Mouse (Mus musculus): Measurements from ENCODE around the gene Fbn1.

Fbn1 gene

GRCm38 (mm10) chr2:125330506-125330905 lies 177.3 kb downstream of the Fbn1 start:
- no peak for DNase-seq

- DNase-seq: no peak
These were observed 182.5 kb downstream of the Fbn1 start for GRCm38 (mm10) chr2:125325125-125325855.

- DNase-seq: no peak
These were observed 183.3 kb downstream of the Fbn1 start for GRCm38 (mm10) chr2:125324455-125324854.

DNA sequence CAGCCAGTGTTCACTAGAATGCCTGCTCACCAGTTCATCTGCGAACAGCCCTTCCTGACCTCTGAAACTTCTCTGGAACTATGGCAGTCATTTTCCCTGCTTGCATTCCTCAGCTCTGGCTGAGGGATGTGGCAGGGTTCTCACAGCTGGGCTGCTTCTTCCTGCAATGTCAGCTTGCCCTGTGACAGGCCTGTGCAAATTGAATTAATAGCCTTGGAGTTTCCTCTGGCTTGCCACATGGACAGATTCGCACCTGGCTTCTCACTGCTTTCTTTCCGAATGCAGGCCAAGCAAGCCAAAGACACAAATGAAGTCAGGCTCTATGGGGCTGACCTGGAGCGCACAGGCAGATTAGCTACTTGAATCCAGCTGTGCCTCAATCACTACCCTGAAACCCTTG lies 184.4 kb downstream of the Fbn1 start:
- DNase-seq: no peak

DNA sequence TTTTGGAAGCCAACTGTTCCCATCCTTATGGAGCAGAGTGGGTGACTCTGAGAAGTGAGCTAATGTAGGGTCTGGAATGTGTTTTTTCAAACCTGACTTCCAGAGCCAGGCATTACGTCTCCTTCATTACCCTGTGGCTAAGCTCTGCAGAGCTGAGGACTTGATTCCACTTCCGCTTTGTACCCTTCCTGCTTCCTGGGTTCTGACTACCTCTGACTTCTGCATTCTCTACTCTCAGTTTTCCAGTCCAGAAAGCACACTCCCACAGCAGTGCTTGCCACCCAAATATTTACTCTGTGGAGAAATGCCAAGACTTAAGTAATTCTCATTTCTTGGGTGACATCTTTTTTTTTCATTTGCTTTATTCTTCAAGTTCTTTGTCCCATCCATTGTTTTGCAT lies 185.2 kb downstream of the Fbn1 start:
- DNase-seq: no peak

DNA sequence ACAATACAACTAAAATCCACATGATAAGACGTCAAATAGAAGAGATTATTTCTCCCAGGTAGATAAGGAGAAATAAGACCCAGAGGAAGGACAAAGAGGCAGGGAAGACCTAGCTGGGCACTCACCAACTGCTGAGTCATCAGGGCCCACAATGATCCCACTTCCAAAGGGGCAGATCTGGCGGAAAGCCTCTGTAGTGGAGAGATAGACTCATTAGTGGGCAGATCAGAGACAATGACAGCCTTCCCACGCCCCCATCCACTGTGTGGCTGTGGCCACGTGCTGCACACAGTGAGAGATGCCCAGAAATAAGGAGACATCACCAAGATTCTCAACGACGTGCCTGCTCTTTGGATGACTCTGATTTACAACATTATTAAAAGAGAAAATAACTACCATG lies 186.7 kb downstream of the Fbn1 start:
- DNase-seq: no peak

GRCm38 (mm10) chr2:125319651-125320050 lies 188.1 kb downstream of the Fbn1 start:
- no peak for DNase-seq

- no peak for DNase-seq
These were observed 189.3 kb downstream of the Fbn1 start for GRCm38 (mm10) chr2:125318371-125319061.

GRCm38 (mm10) chr2:125315203-125315602 lies 192.6 kb downstream of the Fbn1 start:
- DNase-seq: no peak

GRCm38 (mm10) chr2:125314169-125314925 lies 193.4 kb downstream of the Fbn1 start:
- DNase-seq: no peak

- no peak for DNase-seq
These were observed 198.1 kb downstream of the Fbn1 start for GRCm38 (mm10) chr2:125309710-125310109.

- no peak for DNase-seq
These were observed 202.1 kb downstream of the Fbn1 start for GRCm38 (mm10) chr2:125305671-125306070.

- DNase-seq: no peak
These were observed 203.0 kb downstream of the Fbn1 start for GRCm38 (mm10) chr2:125304746-125305145.

DNA sequence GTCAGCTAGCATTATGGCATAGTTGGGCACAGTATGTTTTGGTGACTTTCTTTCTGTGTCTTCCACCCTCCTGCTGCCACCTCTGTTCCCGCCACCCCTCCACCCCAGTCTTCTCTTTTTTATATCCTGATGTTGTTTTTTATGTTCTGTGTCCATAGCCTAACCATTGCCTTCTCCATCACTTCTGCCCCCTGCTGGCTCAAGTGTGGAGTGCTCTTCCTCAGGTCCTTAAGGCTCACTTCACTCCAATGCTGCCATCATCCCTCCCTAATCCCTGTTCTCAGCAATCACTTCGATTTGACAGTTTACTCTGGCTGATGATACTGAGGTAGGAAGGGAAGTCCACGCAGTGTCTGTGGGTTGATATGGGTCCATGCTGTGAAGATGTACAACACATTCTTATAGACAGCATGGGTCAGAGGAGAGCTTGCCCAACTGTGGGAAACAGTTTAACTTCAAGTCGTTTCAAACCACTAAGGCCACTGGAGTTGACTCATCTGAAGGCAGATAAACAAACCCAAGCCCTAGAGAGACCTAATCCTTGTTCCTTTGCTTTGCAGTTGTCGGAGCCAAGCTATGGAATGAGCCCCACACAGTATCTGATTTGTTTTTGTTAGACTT lies 203.9 kb downstream of the Fbn1 start:
- DNase-seq: no peak

DNA sequence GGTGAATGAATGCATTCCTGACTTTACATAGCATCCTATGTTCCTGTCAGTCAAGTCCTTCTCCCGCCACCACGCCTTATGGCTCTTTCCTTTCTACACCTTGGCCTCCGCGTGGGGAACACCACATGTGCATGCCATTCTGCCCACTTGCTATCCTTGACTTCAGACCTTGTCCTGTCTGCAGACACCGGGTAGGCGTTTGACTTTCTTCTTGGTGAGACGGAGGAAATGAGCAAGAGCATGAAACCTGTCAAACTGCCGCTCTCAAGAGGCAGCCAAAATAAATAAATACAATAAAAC lies 205.2 kb downstream of the Fbn1 start:
- DNase-seq: no peak

- DNase-seq: no peak
These were observed 205.7 kb downstream of the Fbn1 start for GRCm38 (mm10) chr2:125301877-125302624.

- no peak for DNase-seq
These were observed 209.0 kb downstream of the Fbn1 start for GRCm38 (mm10) chr2:125298841-125299240.

DNA sequence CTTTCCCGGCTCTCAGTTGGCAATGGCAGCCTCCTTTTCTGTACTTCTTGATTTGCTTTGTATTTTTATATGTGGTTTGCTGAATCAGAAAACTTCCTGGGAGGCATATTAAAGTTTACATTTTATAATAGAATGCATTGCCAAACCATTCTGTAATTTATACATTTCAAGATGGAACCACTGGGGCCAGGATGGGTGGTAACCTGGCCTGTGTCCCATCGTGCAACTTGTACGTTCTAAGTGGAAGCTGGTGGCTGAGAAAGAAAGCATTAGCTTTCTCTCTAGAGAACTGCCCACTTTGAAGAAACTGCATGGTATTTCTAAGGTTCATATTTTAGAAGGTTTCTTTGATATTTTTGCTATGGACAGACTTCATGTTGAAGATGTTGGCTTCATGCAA lies 212.3 kb downstream of the Fbn1 start:
- DNase-seq: no peak

DNA sequence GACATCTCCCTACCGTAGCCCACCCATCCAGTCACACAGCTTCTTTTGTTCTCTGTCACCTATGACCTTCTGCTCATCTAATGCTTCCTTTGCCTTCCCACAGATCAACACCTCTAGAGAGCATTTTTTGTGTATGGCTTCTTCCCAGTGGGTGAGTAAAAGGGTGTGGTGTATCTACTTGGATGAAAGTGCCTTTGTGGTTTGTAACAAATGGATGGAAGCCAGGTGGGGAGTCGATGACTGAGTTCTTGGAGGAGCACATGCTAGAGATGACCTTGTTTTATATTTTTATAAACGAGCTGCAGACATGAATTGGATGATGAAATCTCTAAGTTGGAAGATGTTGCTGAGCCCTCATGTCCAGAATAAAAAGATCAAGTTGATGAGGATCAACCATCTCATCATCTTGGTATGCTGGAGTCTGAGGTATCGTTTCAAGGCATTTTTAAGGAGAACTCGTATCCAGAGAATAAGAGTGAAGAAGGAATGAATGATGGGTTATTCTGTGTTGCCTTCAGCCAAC lies 213.8 kb downstream of the Fbn1 start:
- no peak for DNase-seq

DNA sequence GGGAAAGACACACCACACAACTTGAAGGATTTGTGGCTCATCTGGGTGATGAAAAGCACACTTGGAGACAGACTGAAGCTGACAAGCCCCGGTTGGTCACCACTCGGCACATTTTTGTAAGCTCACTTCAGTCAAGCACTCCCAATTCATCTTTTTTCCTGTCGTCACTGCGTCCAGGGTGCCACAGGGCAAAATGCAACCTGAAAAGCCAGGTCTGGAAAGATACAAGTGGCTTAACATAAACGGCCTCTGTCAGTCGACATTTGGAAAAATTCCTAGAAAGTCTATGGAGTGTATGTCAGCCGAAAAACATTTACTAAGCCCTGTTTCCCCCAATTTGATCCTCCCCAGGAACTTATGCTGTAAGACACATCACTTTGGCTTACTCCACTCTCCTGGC lies 215.2 kb downstream of the Fbn1 start:
- no peak for DNase-seq

- no peak for DNase-seq
These were observed 216.7 kb downstream of the Fbn1 start for GRCm38 (mm10) chr2:125291101-125291500.

DNA sequence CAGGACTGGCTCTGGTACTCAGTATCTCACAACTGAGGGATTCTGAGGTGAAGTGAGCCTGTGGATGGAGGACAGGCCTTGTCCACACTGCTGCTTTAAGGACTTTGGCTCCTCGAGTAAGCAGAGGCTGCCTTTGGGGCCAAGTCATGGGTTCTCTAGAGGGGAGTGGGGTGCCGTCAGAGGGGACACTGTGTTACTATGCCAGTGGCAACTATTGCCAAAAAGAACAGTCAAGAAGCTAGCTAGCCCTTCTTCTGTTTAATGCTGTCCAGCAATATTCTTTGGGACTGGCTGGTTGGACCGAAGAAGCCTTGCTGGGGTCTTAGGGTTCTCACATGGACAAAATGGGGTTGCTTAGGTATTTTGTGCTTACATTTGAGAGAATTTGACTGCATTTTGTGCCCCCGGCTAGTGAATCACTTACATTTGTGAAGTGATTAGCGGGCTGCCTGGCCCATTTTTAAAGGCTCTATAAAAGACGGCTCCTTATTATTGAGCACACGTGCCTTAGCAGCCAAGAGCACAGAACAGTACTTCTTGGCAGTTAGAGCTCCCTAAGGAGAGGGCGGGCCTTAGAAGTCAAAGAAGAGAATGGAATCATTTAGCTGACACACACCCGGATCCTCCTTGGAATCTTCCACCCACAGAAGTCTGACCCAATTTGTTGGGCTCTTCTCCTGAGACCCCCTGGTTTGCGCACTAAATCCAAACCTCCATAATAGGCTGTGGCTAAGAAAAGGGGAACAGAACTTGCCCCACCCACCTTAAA lies 217.4 kb downstream of the Fbn1 start:
- DNase-seq: no peak
